Mouse (Mus musculus) lung, postnatal 0 days (tissue): ENCODE results near the gene Ppp1r37. TPM values are rescaled to one million over a fixed set of nuclear protein-coding genes. Genes with fewer than 3 reads are reported as not detected.

Experiments
- ATAC-seq: fragments of 200-750 bp; cut with Nextera tagmentation; 2 replicates; pipeline ENCODE4 v1.8.0; 2017; ENCODE audit warnings: moderate library complexity
- DNase-seq: peaks from one replicate; pipeline ENCODE4 v3.0.0-alpha.2; 2016; ENCODE audit warnings: low spot score
- H3K27ac ChIP-seq: fragments of 300-500 bp; sonication (generic); 2 replicates; pipeline ENCODE4 v1.5.1; 2014; ENCODE audit warnings: antibody characterized with exemption, mild to moderate bottlenecking, low read length, mixed read lengths
- H3K27me3 ChIP-seq: fragments of 300-500 bp; sonication (generic); replicated peaks from 2 replicates; pipeline ENCODE4 v1.6.1; 2014; ENCODE audit warnings: low read length, mixed read lengths; ENCODE audit not compliant: insufficient read depth
- H3K36me3 ChIP-seq: fragments of 300-500 bp; sonication (generic); 2 replicates; pipeline ENCODE4 v1.6.1; 2014; ENCODE audit warnings: low read length, mixed read lengths; ENCODE audit not compliant: insufficient read depth
- H3K4me1 ChIP-seq: fragments of 300-500 bp; sonication (generic); 2 replicates; pipeline ENCODE4 v1.6.1; 2014; ENCODE audit warnings: antibody characterized with exemption, low read depth, low read length, mixed read lengths; ENCODE audit not compliant: insufficient read depth
- H3K4me2 ChIP-seq: fragments of 300-500 bp; sonication (generic); replicated peaks from 2 replicates; pipeline ENCODE4 v1.6.1; 2014; ENCODE audit warnings: low read depth, mild to moderate bottlenecking, low read length, moderate library complexity, mixed read lengths
- H3K4me3 ChIP-seq: fragments of 300-500 bp; sonication (generic); 2 replicates; pipeline ENCODE4 v1.5.1; 2014; ENCODE audit warnings: low read depth, low read length
- H3K9ac ChIP-seq: fragments of 300-500 bp; sonication (generic); replicated peaks from 2 replicates; pipeline ENCODE4 v1.6.1; 2014; ENCODE audit warnings: low read depth, mild to moderate bottlenecking
- H3K9me3 ChIP-seq: fragments of 300-500 bp; sonication (generic); 2 replicates; pipeline ENCODE4 v1.6.1; 2016; ENCODE audit warnings: low read length, mixed read lengths
- CTCF ChIP-seq: IDR thresholded peaks from 2 replicates; pipeline ENCODE4 v1.5.1; 2016; ENCODE audit warnings: antibody characterized with exemption, mild to moderate bottlenecking
- EP300 ChIP-seq: IDR thresholded peaks from 2 replicates; pipeline ENCODE4 v1.6.1; 2016; ENCODE audit warnings: antibody characterized with exemption, mild to moderate bottlenecking, control low read depth
- WGBS: fragments of 180-500 bp; shearing (Covaris S2); extraction: QIAGEN DNeasy Blood & Tissue Kit; methylation state at CpG from one replicate; pipeline ENCODE4 v1.1.7; 2014; 5-methylcytosine and 5-hydroxymethylcytosine counted together
- polyA plus RNA-seq: library from polyadenylated mRNA; unstranded; fragments of >200 nt; fragmentation: Nextera tagmentation; extraction: Ambion mirVana; gene quantifications from 2 replicates; pipeline ENCODE4 v1.2.1, GENCODE M21; 2015

The Ppp1r37 gene
- polyA plus RNA-seq, 1 experiment from 2014 or later = 19.1 TPM

DNA sequence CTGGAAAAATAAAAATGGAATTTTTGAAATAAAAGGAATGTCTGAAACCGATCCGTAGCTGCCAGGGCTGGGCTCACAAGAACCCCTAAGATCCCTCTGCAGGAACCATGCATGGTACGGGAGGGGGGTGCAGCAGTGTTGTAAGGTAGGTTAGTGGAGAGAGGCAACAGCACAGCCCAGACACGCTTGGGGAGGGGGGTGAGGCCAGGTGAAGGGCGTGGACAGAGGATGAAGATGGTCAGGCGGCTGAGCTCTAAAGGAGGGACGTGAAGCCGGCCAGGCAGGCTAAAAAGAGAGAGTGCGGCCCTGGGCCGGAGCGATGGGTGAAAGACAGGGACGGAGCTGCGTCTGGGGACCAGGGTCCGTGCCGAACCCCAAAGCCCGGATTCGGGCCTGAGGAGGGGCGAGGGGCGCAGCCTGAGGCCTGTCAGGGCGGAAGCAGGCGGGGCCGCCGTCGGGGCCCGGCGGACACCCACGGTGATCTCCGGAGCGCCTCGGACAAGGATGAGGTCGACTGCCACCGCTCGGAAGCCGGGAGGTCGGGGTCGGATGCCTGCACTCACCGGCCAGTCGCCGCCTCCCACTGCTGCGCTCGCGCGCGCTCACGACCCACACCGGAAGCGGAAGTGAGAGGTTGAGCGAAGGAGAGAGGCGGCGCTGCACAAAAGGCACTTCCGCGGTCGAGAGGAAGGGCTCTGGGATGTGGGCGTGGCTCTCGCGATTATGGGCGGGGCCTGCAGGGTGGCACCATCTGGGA is 41.2 kb upstream of the Ppp1r37 start, which contains the start of gene Clasrp:
TSS of gene Clasrp (minus strand) at position 638 of the 757 bp plus-strand sequence.
- peak within 1 kb of the TSS; percentile 75 for H3K4me2 ChIP-seq
- no peaks in the 10 kb centered on the region for H3K9me3 ChIP-seq
- peak; percentile 13; the same call in 1 of the 2 replicates for TF ChIP-seq CTCF
- no peak for TF ChIP-seq EP300
- WGBS = 3% methylated on average over 57 of the region's 57 CpGs
- peak within 1 kb of the TSS; percentile 39; the same call in 1 of the 2 replicates for H3K27ac ChIP-seq
- peak within 1 kb of the TSS; percentile 62 for H3K4me3 ChIP-seq
- no peaks in the 10 kb centered on the region for H3K36me3 ChIP-seq
- peaks cover 6% of the 10 kb centered on the region; the same call in 1 of the 2 replicates for H3K4me1 ChIP-seq
- peak within 1 kb of the TSS; percentile 60 for H3K9ac ChIP-seq
- peak; percentile 97 for ATAC-seq
- H3K27me3 ChIP-seq = no peaks in the 10 kb centered on the region
- DNase-seq = peak; percentile 98

DNA sequence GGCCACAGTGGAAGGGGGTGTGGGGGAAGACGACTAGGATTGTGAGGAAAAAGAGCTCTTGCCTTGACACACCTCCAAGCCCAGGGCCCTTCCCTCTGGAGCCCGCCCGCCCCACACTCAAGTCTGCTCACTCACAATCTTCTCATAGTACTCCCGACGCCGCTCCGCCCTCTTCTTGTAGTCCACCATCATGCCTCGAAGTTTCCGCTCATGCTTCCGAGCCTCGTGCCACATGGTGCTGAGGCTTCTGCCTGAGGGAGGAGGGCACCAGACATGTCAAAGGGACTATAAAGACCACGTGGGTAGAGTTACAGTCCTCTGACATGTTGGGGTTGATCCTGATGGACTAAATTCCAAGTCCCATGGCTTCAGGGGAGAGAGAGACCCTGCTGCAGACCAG is 40.2 kb upstream of the Ppp1r37 start:
- no peak overlapping the region for H3K9ac ChIP-seq

DNA sequence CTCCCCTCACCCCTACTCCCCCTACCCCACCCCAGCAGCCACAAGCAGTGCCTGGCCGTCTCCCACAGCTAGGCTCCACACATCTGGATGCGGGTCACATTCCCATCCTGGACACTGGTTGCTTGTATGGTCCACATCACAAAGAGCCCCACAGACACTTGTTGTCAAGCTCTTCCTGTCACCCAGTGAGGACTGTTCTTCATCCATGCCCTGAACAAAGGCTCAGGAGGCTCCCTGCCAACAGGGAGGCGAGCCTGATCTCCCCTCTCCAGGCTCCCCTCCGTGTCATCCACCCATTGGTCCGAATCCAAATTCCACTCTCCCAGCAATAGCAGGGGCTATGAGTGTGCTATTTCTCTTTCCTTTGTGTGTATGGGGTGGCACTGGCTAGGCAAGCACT is 37.7 kb upstream of the Ppp1r37 start:
- WGBS = 69% methylated on average over 5 of the region's 5 CpGs
- H3K4me3 ChIP-seq = no peak overlapping the region
- ATAC-seq (no peak), DNase-seq (no peak)
- no peak overlapping the region for H3K27ac ChIP-seq
- no peak overlapping the region for H3K4me2 ChIP-seq
- peaks cover 6% of the 10 kb centered on the region; the same call in 1 of the 2 replicates for H3K4me1 ChIP-seq
- no peaks in the 10 kb centered on the region for H3K27me3 ChIP-seq
- TF ChIP-seq CTCF = no peak
- TF ChIP-seq EP300 = no peak
- no peaks in the 10 kb centered on the region for H3K36me3 ChIP-seq
- no peaks in the 10 kb centered on the region for H3K9me3 ChIP-seq
- H3K9ac ChIP-seq = no peak overlapping the region

More for the DNA sequence above, 40.2 kb upstream of the Ppp1r37 start:
- ATAC-seq = no peak
- no peaks in the 10 kb centered on the region for H3K36me3 ChIP-seq
- TF ChIP-seq CTCF (no peak), EP300 (no peak)
- no peak overlapping the region for H3K27ac ChIP-seq
- H3K4me3 ChIP-seq = no peak overlapping the region
- no peaks in the 10 kb centered on the region for H3K9me3 ChIP-seq
- 66% methylated on average over 12 of the region's 12 CpGs for WGBS
- no peak for DNase-seq
- peak overlapping the region; percentile 75; the same call in 1 of the 2 replicates for H3K4me2 ChIP-seq
- H3K27me3 ChIP-seq = no peaks in the 10 kb centered on the region
- H3K4me1 ChIP-seq = peaks cover 6% of the 10 kb centered on the region; the same call in 1 of the 2 replicates

DNA sequence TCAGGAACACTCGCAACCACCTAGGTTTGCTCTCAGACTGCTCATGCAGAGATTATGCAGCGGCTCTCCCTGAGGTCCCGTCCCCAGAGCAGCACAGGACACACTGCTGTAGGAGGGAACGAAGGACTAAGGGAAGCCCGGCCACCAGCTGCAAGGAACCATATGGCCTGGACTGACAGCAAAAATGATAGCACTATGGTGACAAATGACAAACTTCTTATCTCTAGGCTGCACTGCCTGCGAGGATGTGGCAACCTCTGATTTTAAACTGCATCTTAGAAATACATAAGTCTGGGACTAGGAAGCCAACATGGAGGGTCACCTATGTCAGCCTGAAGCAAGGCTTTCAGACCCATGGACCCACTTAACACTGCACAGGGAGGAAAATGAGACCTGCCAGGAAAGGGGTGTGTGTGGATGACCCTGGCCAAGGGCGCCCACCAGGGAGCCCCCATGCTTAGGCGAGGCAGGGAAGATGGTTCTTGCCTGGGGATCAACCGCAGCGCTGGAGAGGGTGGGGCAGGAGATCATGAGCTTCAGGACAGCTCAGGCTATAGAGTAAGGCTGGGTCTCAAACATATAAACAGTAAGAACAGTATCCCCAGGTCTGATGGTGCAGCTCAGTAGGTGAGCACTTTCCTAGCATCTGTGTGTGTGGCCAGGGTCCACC is 30.3 kb upstream of the Ppp1r37 start:
- 0 out of 2 replicates have a peak, but pooled peaks cover 14% of the 10 kb centered on the region for H3K36me3 ChIP-seq
- no peak for ATAC-seq

DNA sequence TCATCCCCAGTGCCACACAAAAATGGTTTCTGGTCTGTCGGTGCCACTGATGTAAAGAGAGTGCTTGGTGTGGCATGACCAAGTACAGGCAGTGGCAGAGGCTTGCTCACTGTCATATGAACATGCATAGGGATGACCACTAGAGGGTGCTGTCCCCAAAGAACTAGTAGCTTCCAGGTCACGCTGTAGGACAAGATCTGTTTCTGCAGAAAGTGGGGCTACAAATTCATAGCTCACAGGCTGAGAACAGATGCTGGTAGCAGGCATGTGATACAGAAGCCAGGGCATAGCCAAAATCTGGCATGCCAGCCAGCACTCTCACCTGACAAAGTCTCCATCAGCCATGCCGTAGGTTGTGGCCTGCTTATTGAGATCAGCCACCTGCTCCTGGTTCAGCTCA is 27.0 kb upstream of the Ppp1r37 start:
- no peak overlapping the region for H3K27ac ChIP-seq
- ATAC-seq (peak; percentile 77), DNase-seq (peak; percentile 93)
- H3K27me3 ChIP-seq = no peaks in the 10 kb centered on the region
- TF ChIP-seq EP300 (no peak), CTCF (peak; percentile 94)
- no peak overlapping the region for H3K9ac ChIP-seq
- H3K4me2 ChIP-seq = no peak overlapping the region
- H3K4me3 ChIP-seq = no peak overlapping the region
- H3K36me3 ChIP-seq = peaks cover 34% of the 10 kb centered on the region
- WGBS = 55% methylated on average over 3 of the region's 3 CpGs
- no peaks in the 10 kb centered on the region for H3K9me3 ChIP-seq
- no peaks in the 10 kb centered on the region for H3K4me1 ChIP-seq

More for the DNA sequence above, 30.3 kb upstream of the Ppp1r37 start:
- no peak overlapping the region for H3K27ac ChIP-seq
- no peak overlapping the region for H3K4me3 ChIP-seq
- DNase-seq = no peak
- no peaks in the 10 kb centered on the region for H3K27me3 ChIP-seq
- TF ChIP-seq CTCF (no peak), EP300 (no peak)
- H3K9ac ChIP-seq = no peak overlapping the region
- no peak overlapping the region for H3K4me2 ChIP-seq
- H3K4me1 ChIP-seq = no peaks in the 10 kb centered on the region
- no peaks in the 10 kb centered on the region for H3K9me3 ChIP-seq
- WGBS = 85% methylated on average over 10 of the region's 10 CpGs

GRCm38 (mm10) chr7:19589207-19589606 is 26.3 kb upstream of the Ppp1r37 start:
- H3K4me2 ChIP-seq = no peak overlapping the region
- no peak overlapping the region for H3K9ac ChIP-seq
- no peak overlapping the region for H3K4me3 ChIP-seq
- H3K9me3 ChIP-seq = no peaks in the 10 kb centered on the region
- H3K4me1 ChIP-seq = no peaks in the 10 kb centered on the region
- WGBS = 36% methylated on average over 3 of the region's 3 CpGs
- ATAC-seq = 0 out of 2 replicates have a peak, but pooled peaks have one; percentile 22
- no peak overlapping the region for H3K27ac ChIP-seq
- peak; percentile 53 for DNase-seq
- TF ChIP-seq EP300 (no peak), CTCF (peak; percentile 77)
- H3K27me3 ChIP-seq = no peaks in the 10 kb centered on the region
- peaks cover 36% of the 10 kb centered on the region for H3K36me3 ChIP-seq
